Mouse (Mus musculus): Measurements from ENCODE around the gene Pet100. TPM values are rescaled to one million over a fixed set of nuclear protein-coding genes. Genes with fewer than 3 reads are reported as not detected.

Gene Pet100
- polyA plus RNA-seq, 1 experiment = 17.8 TPM

DNA sequence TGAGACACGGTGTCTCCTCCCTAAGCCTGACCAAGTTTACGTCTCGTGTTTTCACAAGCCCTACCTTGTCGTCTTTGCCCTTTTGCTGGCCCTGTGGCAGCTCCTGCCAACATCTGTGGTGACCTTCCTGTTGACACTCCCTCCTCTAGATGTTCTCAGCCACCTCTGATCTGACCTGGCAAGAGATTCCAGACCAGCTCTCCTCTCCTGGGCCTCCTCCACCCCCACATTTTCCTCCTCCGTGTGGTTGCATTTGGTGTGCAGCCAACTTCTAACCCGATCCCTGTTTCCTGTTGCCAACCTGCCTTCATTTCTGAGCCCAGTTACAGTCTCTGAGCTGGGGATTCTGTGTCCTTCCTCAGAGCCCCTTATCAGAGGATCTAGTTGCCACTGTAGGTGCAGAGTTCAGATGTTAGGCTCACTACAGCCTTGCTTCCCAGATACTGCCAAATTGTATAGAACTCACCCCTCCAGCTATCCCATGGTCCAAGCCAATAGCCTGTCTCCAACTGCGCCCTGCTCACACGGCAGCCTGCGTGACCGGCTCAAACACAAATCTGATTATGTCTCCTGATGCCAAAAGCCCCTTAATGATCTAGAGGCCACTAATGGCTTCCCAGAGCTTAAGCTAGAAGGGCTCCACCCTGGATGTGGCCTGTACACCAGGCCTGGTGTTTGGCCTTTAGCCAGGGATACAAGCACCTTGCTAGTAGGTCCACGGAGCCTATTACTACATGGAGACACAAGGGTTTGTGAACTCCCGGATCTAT lies 12.1 kb upstream of the Pet100 start:
- Histone ChIP-seq H3K4me3 (replicated peaks) (no peak overlapping the region), H3K9me3 (ENCODE audit: control insufficient read depth, low read length) (no peaks in the 10 kb centered on the region), H3K4me1 (ENCODE audit: control insufficient read depth) (peaks cover 5% of the 10 kb centered on the region; the same call in 1 of the 2 replicates), H3K36me3 (ENCODE audit: control insufficient read depth) (peaks cover 79% of the 10 kb centered on the region), H3K27me3 (ENCODE audit: control insufficient read depth) (no peaks in the 10 kb centered on the region)
- TF ChIP-seq TAL1 (IDR thresholded peaks at IDR 0.05; ENCODE audit: low read length) (no peak), GATA1 (IDR thresholded peaks at IDR 0.05; ENCODE audit: low read length) (no peak)

DNA sequence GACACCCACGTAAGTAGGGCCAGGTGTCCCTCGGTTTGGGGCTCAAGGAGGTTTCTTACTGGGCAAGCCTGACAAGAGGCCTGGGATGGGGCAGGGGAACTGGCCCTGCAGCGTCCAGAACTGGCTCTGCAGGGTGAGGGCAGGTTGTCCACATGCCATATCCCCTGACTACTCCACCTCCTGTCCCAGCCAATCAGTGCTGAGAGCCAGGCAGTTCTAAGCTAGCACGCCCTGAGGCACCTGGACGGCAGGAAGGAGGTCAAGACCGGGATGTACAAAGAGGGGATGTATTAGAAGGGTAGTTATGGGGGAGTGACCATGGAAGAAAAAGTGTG lies 11.6 kb upstream of the Pet100 start:
- no peaks in the 10 kb centered on the region for H3K27me3 ChIP-seq (ENCODE audit: control insufficient read depth)
- H3K9me3 ChIP-seq (ENCODE audit: control insufficient read depth, low read length) = no peaks in the 10 kb centered on the region
- H3K4me3 ChIP-seq (replicated peaks) = no peak overlapping the region
- peaks cover 80% of the 10 kb centered on the region for H3K36me3 ChIP-seq (ENCODE audit: control insufficient read depth)
- H3K4me1 ChIP-seq (ENCODE audit: control insufficient read depth) = peaks cover 5% of the 10 kb centered on the region; the same call in 1 of the 2 replicates
- TF ChIP-seq GATA1 (IDR thresholded peaks at IDR 0.05; ENCODE audit: low read length) (no peak), TAL1 (IDR thresholded peaks at IDR 0.05; ENCODE audit: low read length) (no peak)

DNA sequence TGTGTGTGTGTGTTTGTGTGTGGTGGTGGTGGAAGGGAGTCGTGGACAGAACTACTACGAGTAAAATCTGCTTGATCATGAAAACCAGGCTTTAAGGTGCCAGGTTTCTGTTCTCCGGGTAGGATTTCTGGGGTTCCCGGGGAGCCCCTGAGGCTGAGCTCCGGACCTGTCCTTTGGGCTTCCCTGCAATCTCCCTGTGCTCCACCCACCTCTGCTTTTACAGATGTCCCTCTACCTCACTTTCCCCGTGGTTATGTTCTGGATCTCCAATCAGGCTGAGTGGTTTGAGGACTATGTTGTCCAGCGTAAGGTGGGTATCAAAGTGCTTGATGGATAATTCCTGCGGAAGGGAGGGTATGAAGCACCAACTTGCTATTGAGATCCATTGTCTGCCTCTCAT lies 771 bp downstream of the Pet100 start:
- Histone ChIP-seq H3K36me3 (ENCODE audit: control insufficient read depth) (peaks cover 35% of the 10 kb centered on the region), H3K27me3 (ENCODE audit: control insufficient read depth) (no peaks in the 10 kb centered on the region), H3K4me3 (replicated peaks) (peak overlapping the region; percentile 78), H3K9me3 (ENCODE audit: control insufficient read depth, low read length) (no peaks in the 10 kb centered on the region), H3K4me1 (ENCODE audit: control insufficient read depth) (peaks cover 31% of the 10 kb centered on the region)
- TF ChIP-seq GATA1 (IDR thresholded peaks at IDR 0.05; ENCODE audit: low read length) = no peak
- TF ChIP-seq TAL1 (IDR thresholded peaks at IDR 0.05; ENCODE audit: low read length) = no peak

DNA sequence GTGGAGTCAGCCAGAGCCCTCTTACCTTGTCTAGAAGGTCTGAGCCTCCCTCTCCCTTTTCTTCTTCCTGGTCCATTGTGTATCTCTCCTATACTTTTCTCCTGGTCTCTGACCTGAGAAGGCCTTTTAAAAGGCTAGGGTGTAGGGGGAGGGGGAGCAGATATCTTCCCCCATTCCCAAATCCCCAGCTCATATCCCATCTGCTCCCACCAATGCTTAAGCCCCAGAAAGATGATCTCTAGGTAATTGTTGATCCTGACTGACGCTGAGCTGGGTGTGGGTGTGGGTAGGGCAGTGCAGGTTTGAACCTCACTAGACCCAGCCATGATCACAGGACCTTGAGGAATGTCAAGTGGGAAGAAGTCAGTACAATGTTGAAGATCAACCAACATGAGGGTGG lies 4.1 kb downstream of the Pet100 start, which contains the start of gene Pcp2:
Gene Pcp2, minus strand, starts transcription at position 101 of the 400 bp plus-strand sequence.
- peaks cover 10% of the 10 kb centered on the region for H3K36me3 ChIP-seq (ENCODE audit: control insufficient read depth)
- TF ChIP-seq TAL1 (IDR thresholded peaks at IDR 0.05; ENCODE audit: low read length) (no peak), GATA1 (IDR thresholded peaks at IDR 0.05; ENCODE audit: low read length) (no peak)
- peaks cover 18% of the 10 kb centered on the region for H3K27me3 ChIP-seq (ENCODE audit: control insufficient read depth)
- H3K4me3 ChIP-seq (replicated peaks) = no peak within 1 kb of the TSS
- peaks cover 15% of the 10 kb centered on the region for H3K4me1 ChIP-seq (ENCODE audit: control insufficient read depth)
- H3K9me3 ChIP-seq (ENCODE audit: control insufficient read depth, low read length) = no peaks in the 10 kb centered on the region

DNA sequence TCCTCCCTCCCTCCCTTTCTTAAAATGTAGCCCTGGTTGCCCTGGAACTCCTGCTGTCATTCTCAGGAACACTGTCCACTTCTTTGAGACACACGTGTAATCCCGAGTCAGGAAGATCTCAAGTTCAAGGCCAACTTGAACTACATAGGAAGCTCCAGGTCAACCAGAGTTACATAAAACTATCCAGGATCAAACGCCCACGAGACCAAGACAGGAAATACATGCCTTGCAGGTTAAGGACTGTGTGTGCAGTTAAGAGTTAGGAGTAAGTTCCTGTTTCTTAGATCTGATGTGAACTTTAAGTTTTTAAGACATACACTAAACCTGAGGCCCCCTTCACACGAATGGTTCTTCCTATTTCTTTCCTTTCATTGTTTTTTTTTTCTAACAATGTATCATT lies 5.6 kb downstream of the Pet100 start:
- Histone ChIP-seq H3K27me3 (ENCODE audit: control insufficient read depth) (peaks cover 22% of the 10 kb centered on the region), H3K4me3 (replicated peaks) (no peak overlapping the region), H3K4me1 (ENCODE audit: control insufficient read depth) (peaks cover 25% of the 10 kb centered on the region), H3K9me3 (ENCODE audit: control insufficient read depth, low read length) (no peaks in the 10 kb centered on the region), H3K36me3 (ENCODE audit: control insufficient read depth) (peaks cover 10% of the 10 kb centered on the region)
- TF ChIP-seq TAL1 (IDR thresholded peaks at IDR 0.05; ENCODE audit: low read length) (no peak), GATA1 (IDR thresholded peaks at IDR 0.05; ENCODE audit: low read length) (no peak)

DNA sequence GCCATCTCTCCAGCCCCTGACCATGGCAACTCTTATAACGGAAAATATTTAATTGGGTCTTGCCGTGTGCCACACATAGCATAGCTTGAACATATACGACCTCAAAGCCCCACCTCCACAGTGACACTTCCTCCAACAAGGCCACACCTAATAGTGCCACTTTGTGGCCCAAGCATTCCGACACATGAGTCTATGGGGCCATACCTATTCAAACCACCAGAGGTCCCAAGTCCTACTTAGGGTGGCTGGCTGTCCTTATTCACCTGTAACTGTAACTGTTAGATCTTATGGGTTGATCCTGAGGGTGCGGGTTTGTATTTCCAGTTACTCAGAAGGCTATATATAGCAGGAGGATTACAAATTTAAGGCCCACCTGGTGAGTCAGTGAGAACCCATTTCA lies 6.7 kb downstream of the Pet100 start:
- Histone ChIP-seq H3K4me1 (ENCODE audit: control insufficient read depth) (peaks cover 22% of the 10 kb centered on the region), H3K9me3 (ENCODE audit: control insufficient read depth, low read length) (no peaks in the 10 kb centered on the region), H3K36me3 (ENCODE audit: control insufficient read depth) (peaks cover 15% of the 10 kb centered on the region), H3K4me3 (replicated peaks) (no peak overlapping the region), H3K27me3 (ENCODE audit: control insufficient read depth) (peaks cover 22% of the 10 kb centered on the region)
- TF ChIP-seq TAL1 (IDR thresholded peaks at IDR 0.05; ENCODE audit: low read length) = no peak
- no peak for TF ChIP-seq GATA1 (IDR thresholded peaks at IDR 0.05; ENCODE audit: low read length)

DNA sequence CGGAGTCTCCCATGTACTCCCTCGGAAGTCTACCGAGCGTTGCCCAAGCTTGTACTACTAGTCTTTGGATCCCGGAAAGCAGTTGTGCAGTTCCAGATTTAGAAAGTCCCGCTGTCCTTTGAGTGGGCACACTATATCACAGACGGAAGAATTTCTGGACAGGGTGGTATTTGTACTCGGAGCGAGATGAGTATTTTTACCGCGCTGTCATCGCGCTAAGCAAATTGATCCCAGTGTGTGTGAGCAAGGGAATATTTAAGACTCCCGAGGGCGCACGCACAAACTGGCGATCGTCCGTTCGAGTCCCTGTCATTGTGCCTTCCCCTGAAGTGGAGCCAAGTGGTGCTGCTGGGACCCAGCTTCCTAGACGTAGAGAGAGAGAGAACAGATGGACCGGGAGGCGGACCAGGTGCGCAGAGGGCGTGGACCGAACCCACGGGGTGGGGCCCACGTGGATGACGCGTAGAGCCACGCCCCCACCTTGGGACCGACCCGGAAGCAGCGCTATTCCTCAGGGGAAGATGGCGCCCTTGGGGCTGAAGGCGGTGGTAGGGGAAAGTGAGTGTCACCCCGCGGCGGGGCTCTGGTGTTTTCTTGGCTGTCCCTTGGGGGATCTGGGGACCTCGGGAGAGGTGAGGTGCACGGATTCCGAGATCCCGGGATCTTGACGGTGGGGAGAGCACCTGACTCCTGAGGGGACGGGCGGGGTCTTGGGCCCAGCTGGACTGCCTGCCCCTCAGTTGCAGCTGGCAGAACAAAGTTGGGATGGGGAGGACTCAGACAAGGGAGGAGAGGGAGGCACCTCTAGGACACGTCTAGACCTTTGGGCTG lies 9.5 kb downstream of the Pet100 start, which contains the start of gene Stxbp2:
Gene Stxbp2, plus strand, starts transcription at position 309 of the 831 bp plus-strand sequence.
- Histone ChIP-seq H3K9me3 (ENCODE audit: control insufficient read depth, low read length) (no peaks in the 10 kb centered on the region), H3K4me3 (replicated peaks) (peak within 1 kb of the TSS; percentile 77), H3K27me3 (ENCODE audit: control insufficient read depth) (peaks cover 22% of the 10 kb centered on the region), H3K36me3 (ENCODE audit: control insufficient read depth) (peaks cover 32% of the 10 kb centered on the region), H3K4me1 (ENCODE audit: control insufficient read depth) (peaks cover 22% of the 10 kb centered on the region)
- no peak for TF ChIP-seq TAL1 (IDR thresholded peaks at IDR 0.05; ENCODE audit: low read length)
- no peak for TF ChIP-seq GATA1 (IDR thresholded peaks at IDR 0.05; ENCODE audit: low read length)

DNA sequence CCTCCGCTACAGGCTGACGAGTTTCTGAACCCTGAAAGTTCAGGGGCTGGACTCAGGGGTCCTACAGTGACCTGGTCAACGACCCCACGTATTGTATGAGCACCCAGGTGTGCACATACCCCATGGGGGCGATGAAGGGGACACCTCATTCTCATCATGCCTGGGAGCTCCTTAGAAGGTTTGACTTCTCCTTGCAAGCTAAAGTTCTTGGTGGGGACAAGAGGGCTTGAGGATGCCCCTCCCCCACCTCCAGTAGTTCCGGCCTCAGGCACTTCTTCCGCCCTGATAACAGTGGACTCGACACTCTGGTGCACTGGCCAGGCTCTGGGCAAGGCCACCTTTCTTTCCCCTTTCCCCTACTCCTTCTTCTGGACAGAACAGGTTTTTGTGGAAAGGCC lies 10.1 kb downstream of the Pet100 start:
- Histone ChIP-seq H3K9me3 (ENCODE audit: control insufficient read depth, low read length) (no peaks in the 10 kb centered on the region), H3K27me3 (ENCODE audit: control insufficient read depth) (peaks cover 22% of the 10 kb centered on the region), H3K4me3 (replicated peaks) (peak overlapping the region; percentile 77), H3K4me1 (ENCODE audit: control insufficient read depth) (peaks cover 22% of the 10 kb centered on the region), H3K36me3 (ENCODE audit: control insufficient read depth) (peaks cover 38% of the 10 kb centered on the region)
- TF ChIP-seq TAL1 (IDR thresholded peaks at IDR 0.05; ENCODE audit: low read length) (no peak), GATA1 (IDR thresholded peaks at IDR 0.05; ENCODE audit: low read length) (no peak)

DNA sequence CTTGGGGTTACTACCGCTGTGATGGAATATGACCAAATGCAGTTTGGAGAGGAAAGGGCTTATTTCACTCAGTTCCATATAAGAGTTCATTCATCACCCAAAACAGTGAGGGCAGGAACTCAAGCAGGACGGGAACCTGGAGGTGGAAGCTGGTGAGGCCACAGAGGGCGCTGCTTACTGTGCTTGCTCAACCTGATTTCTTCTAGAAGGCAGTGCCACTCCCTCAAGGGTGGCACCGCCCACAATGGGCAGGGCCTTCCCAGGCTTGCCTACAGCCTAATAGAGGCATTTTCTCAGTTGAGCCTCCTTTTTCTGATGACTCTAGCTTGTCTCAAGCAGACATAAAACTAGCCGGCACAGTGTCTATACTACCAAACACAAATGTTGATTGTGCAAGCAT lies 24.5 kb downstream of the Pet100 start:
- H3K27me3 ChIP-seq (ENCODE audit: control insufficient read depth) = no peaks in the 10 kb centered on the region
- H3K36me3 ChIP-seq (ENCODE audit: control insufficient read depth) = peaks cover 18% of the 10 kb centered on the region
- no peaks in the 10 kb centered on the region for H3K9me3 ChIP-seq (ENCODE audit: control insufficient read depth, low read length)
- H3K4me3 ChIP-seq (replicated peaks) = no peak overlapping the region
- TF ChIP-seq TAL1 (IDR thresholded peaks at IDR 0.05; ENCODE audit: low read length) (no peak), GATA1 (IDR thresholded peaks at IDR 0.05; ENCODE audit: low read length) (no peak)
- H3K4me1 ChIP-seq (ENCODE audit: control insufficient read depth) = peaks cover 5% of the 10 kb centered on the region
